Mouse (Mus musculus): ENCODE measurements at regions not wholly inside any gene's neighbourhood (a gene's known extent, or its start where the extent isn't known, plus 50 kb on each side); places are given as distances from the start of the nearest gene placed in this dataset.
A peak's percentile ranks its signal among the peaks of the same experiment; 100 is the strongest.

DNA sequence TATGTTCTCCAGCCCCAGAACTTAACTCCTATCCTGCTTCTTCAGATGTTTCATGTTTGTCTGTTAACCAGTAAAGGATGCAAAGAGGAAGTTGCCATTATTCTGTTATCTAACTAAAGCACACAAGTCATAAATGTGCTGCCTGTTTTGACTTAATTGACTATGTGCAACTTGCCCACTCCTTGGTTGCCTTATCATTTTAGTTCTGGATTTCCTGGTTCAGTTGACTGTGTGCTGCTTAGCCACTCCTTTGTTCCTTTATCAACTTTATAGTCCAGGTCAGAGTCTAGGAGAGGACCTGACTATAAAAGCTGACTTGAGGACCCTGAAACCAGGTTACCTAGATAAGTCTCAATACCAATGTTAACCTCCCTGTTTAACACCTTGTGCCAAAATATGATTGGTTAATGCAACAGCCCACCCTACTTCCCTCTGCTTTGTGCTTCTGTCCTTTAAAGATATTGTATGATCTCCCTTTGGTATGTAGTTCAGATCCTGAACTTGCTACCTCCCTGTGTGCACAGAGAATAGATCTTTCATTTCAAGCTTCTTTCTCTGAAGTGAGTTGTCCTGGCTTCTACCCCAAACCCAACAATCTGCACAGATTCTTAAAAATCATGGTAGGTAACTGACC, 721.2 kb upstream of the Lcorl start:
- DNase-seq (ENCODE audit: extremely low read depth, low read depth): peak; percentile 98

DNA sequence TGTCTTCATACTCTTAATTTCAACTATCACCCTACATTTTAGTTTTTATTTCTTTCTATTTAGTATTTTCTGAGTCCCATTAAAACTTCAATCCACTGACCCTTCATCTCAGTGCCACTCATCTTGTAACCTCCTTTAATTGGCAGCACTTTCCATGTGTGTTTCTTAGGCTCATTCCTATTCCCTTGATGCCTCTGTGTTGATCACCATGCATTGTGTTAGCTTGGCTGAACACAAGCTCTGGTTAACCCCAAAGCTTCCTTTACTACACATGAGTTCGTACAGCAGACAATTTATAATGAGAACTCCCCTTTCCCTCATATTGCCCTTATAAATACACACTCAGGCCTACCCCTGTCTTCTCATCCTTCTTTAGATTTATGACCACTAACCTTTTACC, 716.5 kb upstream of the Lcorl start:
- no peak for DNase-seq (ENCODE audit: extremely low read depth, low read depth)

DNA sequence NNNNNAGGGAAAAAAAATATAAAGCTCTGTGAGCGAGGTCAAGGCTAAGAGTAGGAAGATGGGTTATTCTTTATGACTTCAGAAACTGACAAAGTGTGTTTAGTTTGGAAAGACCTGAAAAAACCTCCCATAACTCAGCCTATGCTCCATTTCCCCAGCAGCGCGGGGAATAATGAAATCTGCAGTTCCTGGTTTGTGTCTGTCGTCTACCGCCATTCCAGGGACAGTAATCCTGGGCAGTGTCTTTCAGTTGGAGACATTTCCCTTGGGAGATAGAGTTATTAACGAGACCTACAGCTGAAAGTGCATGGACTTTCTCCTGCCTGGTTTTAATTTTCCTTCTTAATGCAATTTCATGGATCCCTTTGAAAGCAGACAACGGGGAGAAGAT, 715.9 kb upstream of the Lcorl start:
- no peak for DNase-seq (ENCODE audit: extremely low read depth, low read depth)

DNA sequence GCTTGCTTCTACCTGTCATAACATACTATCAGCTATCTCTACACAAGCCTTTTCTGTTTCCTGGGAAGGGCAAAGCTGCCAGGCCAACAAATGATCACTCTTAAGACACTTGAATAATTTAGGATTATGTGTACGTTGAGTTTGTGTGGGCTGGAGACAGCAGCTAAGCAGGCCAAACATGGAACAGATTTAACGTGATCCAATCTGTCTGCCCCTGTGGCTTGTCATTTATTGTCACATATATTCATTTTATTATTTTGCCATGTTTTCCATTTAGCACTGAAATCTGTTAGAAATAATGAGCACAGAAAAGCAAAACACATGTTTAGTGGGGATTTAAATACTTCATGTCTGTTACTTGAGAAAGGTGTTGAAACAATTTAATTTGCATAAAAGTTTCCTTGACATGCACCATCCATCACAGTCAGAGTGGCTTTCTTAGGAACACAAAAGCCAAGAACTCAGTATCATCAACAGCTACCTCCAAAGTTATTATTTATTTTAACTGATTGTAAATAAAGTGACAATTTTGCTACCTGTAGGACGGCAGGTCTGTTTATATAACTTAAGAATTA, 699.4 kb upstream of the Lcorl start:
- DNase-seq (ENCODE audit: extremely low read depth, low read depth): no peak

DNA sequence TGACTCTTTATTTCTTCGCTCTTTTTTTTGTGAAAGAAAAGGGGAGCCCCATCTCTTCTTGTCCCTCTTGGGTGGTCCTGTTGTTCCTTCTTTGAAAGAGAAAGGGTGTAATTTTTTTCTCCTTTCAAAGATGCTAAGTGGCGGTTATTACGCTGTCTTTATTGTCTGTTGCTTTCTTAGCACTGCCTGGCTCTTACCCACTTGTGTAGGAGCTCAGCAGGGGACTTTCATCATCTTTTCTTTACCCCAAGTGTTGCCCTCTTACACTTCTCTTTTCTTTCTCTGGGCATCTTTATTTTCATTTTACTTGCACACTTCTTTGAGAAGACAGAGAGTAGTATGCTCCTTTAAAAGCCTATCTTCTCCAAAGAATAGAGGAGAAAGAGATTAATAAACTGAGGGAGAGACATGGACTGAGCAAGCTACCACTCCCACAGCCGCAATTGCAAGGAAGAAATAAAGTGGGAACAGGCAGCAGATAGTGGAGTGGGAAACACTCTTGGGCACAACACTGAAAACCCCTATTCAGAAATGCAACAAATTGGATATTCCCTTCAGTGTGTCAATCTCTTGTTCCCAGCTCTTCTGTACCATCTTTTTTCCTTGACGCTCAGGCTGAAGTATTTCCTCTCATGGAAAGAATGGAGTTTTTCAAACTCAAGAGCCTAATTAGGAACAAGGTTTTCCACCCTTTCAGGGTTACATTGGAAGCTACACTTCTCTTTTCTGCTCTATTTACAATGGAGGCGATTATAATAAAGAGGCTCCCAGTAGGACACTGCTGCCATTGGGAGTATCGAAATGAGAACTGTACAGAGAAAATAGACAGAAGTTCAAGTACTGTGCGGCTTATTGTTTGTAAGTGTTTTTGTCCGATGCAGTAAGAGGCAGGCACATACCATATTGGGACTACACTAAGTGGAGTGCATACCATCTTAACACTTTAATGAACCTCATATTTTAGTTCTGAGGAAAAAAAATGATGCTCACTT, 684.2 kb upstream of the Lcorl start:
- no peak for DNase-seq (ENCODE audit: extremely low read depth, low read depth)

Data from MEL-GATA-1-ER (cell line).